Mouse (Mus musculus) heart, postnatal 0 days (tissue): ENCODE results near the gene Cyp4a31. TPM values are rescaled to one million over a fixed set of nuclear protein-coding genes. Genes with fewer than 3 reads are reported as not detected.
"Not testable (repeated sequence)": the region's sequence is repeated elsewhere in the genome, so short reads cannot be mapped to it uniquely, and the experiment has no call there.

Experiments
- ATAC-seq: fragments of 200-750 bp; cut with Nextera tagmentation; 2 replicates; pipeline ENCODE4 v1.8.0; 2017; ENCODE audit warnings: low read depth, moderate number of reproducible peaks, moderate library complexity; ENCODE audit not compliant: insufficient read depth
- DNase-seq: peaks from one replicate; pipeline ENCODE4 v3.0.0-alpha.2; 2016; ENCODE audit warnings: low spot score
- H3K27ac ChIP-seq: fragments of 300-500 bp; sonication (generic); 2 replicates; pipeline ENCODE4 v1.5.1; 2014; ENCODE audit warnings: low read depth, mild to moderate bottlenecking
- H3K27me3 ChIP-seq: fragments of 300-500 bp; sonication (generic); 2 replicates; pipeline ENCODE4 v1.6.1; 2014; ENCODE audit warnings: low read length, mixed read lengths; ENCODE audit not compliant: control insufficient read depth, insufficient read depth
- H3K36me3 ChIP-seq: fragments of 300-500 bp; sonication (generic); replicated peaks from 2 replicates; pipeline ENCODE4 v1.6.1; 2014; ENCODE audit warnings: low read length, mixed read lengths; ENCODE audit not compliant: control insufficient read depth, insufficient read depth
- H3K4me1 ChIP-seq: fragments of 300-500 bp; sonication (generic); 2 replicates; pipeline ENCODE4 v1.6.1; 2014; ENCODE audit warnings: antibody characterized with exemption; ENCODE audit not compliant: control insufficient read depth, insufficient read depth
- H3K4me2 ChIP-seq: fragments of 300-500 bp; sonication (generic); 2 replicates; pipeline ENCODE4 v1.6.1; 2014; ENCODE audit warnings: low read depth, mild to moderate bottlenecking, low read length, moderate library complexity
- H3K4me3 ChIP-seq: fragments of 300-500 bp; sonication (generic); 2 replicates; pipeline ENCODE4 v1.5.1; 2014; ENCODE audit warnings: low read depth, low read length
- H3K9ac ChIP-seq: fragments of 300-500 bp; sonication (generic); replicated peaks from 2 replicates; pipeline ENCODE4 v1.6.1; 2014; ENCODE audit warnings: low read depth, low read length, mixed read lengths
- H3K9me3 ChIP-seq: fragments of 300-500 bp; sonication (generic); replicated peaks from 2 replicates; pipeline ENCODE4 v1.6.1; 2016; ENCODE audit warnings: low read length; ENCODE audit not compliant: control insufficient read depth
- CTCF ChIP-seq: IDR thresholded peaks from 2 replicates; pipeline ENCODE4 v1.5.1; 2016; ENCODE audit warnings: antibody characterized with exemption, control low read depth, low read depth
- EP300 ChIP-seq: IDR thresholded peaks from 2 replicates; pipeline ENCODE4 v1.6.1; 2016; ENCODE audit warnings: antibody characterized with exemption, low read depth
- WGBS: fragments of 180-500 bp; shearing (Covaris S2); extraction: QIAGEN DNeasy Blood & Tissue Kit; methylation state at CpG from one replicate; pipeline ENCODE4 v1.1.7; 2014; 5-methylcytosine and 5-hydroxymethylcytosine counted together
- polyA plus RNA-seq: library from polyadenylated mRNA; unstranded; fragments of >200 nt; fragmentation: Nextera tagmentation; extraction: Ambion mirVana; gene quantifications from 2 replicates; pipeline ENCODE4 v1.2.1, GENCODE M21; 2015
- total RNA-seq: library from RNA; depleted of rRNA; stranded (reverse); fragments of >200 nt; gene quantifications from 2 replicates; pipeline ENCODE4 v1.2.3, GENCODE M21; 2014; ENCODE audit warnings: low replicate concordance; rRNA removed

The Cyp4a31 gene
- total RNA-seq (not detected in 2 replicates), polyA plus RNA-seq (not detected in 2 replicates)

GRCm38 (mm10) chr4:115563401-115563800 is at the start of gene Cyp4a31:
TSS of gene Cyp4a31 (plus strand) at chr4:115563649.
- WGBS: 66% methylated on average over 3 of the region's 3 CpGs
- H3K27ac ChIP-seq: no peak within 1 kb of the TSS
- ATAC-seq (no peak), DNase-seq (no peak)
- no peak within 1 kb of the TSS for H3K9ac ChIP-seq
- H3K4me3 ChIP-seq: no peak within 1 kb of the TSS
- H3K9me3 ChIP-seq: no peaks in the 10 kb centered on the region
- no peaks in the 10 kb centered on the region for H3K4me1 ChIP-seq
- TF ChIP-seq CTCF (no peak), EP300 (no peak)
- H3K36me3 ChIP-seq: no peaks in the 10 kb centered on the region
- no peak within 1 kb of the TSS for H3K4me2 ChIP-seq
- H3K27me3 ChIP-seq: no peaks in the 10 kb centered on the region

GRCm38 (mm10) chr4:115513964-115514363 is 49.5 kb upstream of the Cyp4a31 start:
- DNase-seq, H3K4me3 ChIP-seq, H3K36me3 ChIP-seq, H3K9ac ChIP-seq, H3K27me3 ChIP-seq, ATAC-seq, H3K4me1 ChIP-seq, H3K9me3 ChIP-seq, H3K27ac ChIP-seq, H3K4me2 ChIP-seq: not testable (repeated sequence)

GRCm38 (mm10) chr4:115518000-115518399 is 45.4 kb upstream of the Cyp4a31 start, which contains the start of gene Cyp4a10:
TSS of gene Cyp4a10 (plus strand) at chr4:115518264.
- not testable (repeated sequence) for H3K9ac ChIP-seq, H3K27me3 ChIP-seq, H3K4me2 ChIP-seq, H3K9me3 ChIP-seq, H3K4me3 ChIP-seq, H3K4me1 ChIP-seq, H3K27ac ChIP-seq, DNase-seq, ATAC-seq, H3K36me3 ChIP-seq
- WGBS: 71% methylated on average over 5 of the region's 5 CpGs

GRCm38 (mm10) chr4:115519444-115519843 is 44.0 kb upstream of the Cyp4a31 start:
- Histone ChIP-seq H3K9ac (no peak overlapping the region), H3K27me3 (no peaks in the 10 kb centered on the region), H3K4me2 (no peak overlapping the region), H3K4me3 (no peak overlapping the region), H3K4me1 (no peaks in the 10 kb centered on the region), H3K9me3 (no peaks in the 10 kb centered on the region), H3K36me3 (no peaks in the 10 kb centered on the region), H3K27ac (no peak overlapping the region)
- DNase-seq: no peak
- WGBS: 42% methylated on average over 4 of the region's 4 CpGs
- no peak for ATAC-seq
- TF ChIP-seq EP300 (no peak), CTCF (no peak)

GRCm38 (mm10) chr4:115521766-115522165 is 41.7 kb upstream of the Cyp4a31 start:
- Histone ChIP-seq H3K27me3 (no peaks in the 10 kb centered on the region), H3K4me3 (no peak overlapping the region), H3K9me3 (no peaks in the 10 kb centered on the region), H3K4me1 (no peaks in the 10 kb centered on the region), H3K36me3 (no peaks in the 10 kb centered on the region), H3K9ac (no peak overlapping the region), H3K27ac (no peak overlapping the region), H3K4me2 (no peak overlapping the region)
- TF ChIP-seq CTCF (no peak), EP300 (no peak)
- DNase-seq: no peak
- ATAC-seq: no peak
- 89% methylated on average over 2 of the region's 2 CpGs for WGBS

- no peaks in the 10 kb centered on the region for H3K9me3 ChIP-seq
- H3K27me3 ChIP-seq: no peaks in the 10 kb centered on the region
- no peaks in the 10 kb centered on the region for H3K36me3 ChIP-seq
- no peak overlapping the region for H3K27ac ChIP-seq
- no peak overlapping the region for H3K9ac ChIP-seq
- no peaks in the 10 kb centered on the region for H3K4me1 ChIP-seq
- ATAC-seq (no peak), DNase-seq (no peak)
- no peak overlapping the region for H3K4me2 ChIP-seq
- no peak overlapping the region for H3K4me3 ChIP-seq
- TF ChIP-seq CTCF: no peak
- no peak for TF ChIP-seq EP300
- WGBS: 43% methylated on average over 1 of the region's 1 CpGs
Observed at GRCm38 (mm10) chr4:115545101-115545500, 18.3 kb upstream of the Cyp4a31 start.
